ENCODE assay signal across 8 mouse cellular contexts in the genomic region with DNA sequence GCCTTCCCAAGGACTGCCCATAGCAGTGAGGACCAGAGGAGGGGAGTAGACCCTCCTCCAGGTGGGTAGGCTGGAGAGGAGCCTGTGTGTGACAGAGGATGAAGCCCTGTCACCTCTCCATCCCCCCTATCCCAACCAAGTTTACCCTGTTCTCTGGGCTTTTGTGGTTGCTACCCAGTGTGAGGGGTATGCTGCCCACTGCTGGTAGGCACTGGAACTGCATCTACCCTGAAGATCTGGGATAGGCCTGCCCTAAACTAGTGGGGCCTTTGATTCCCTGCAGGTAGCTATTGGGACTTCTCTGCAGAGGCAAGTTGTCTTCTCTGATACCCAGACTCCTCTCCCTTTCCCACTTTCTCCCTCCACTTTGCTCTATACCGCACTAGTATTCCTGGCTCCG. TPM values are rescaled to one million over a fixed set of nuclear protein-coding genes. Genes with fewer than 3 reads are reported as not detected.
A peak's percentile ranks its signal among the peaks of the same experiment; 100 is the strongest.
DNase-seq lines count a peak whose midpoint lies in the region; ATAC-seq and TF ChIP-seq lines count a peak whose summit lies in the region.

No protein-coding gene starts in this region.

- no peak overlapping the region for H3K4me2 ChIP-seq in forebrain, embryonic 11.5 days (ENCODE audit: low read depth, low read length, severe bottlenecking)
- no peak overlapping the region for H3K4me2 ChIP-seq in forebrain, embryonic 12.5 days

- H3K4me1 ChIP-seq in forebrain, embryonic 11.5 days (replicated peaks; ENCODE audit: control insufficient read depth, insufficient read depth, low read length) = no peaks in the 10 kb centered on the region
- no peaks in the 10 kb centered on the region for H3K4me1 ChIP-seq in forebrain, embryonic 12.5 days
- no peaks in the 10 kb centered on the region for H3K4me1 ChIP-seq in ES-Bruce4 (ENCODE audit: control insufficient read depth, insufficient read depth, low read length)

- peak; percentile 90 for DNase-seq in forebrain, embryonic 11.5 days (ENCODE audit: low spot score)
- DNase-seq in cerebellum, postnatal 25 days = peak; percentile 86 to 89
- peak; percentile 63 to 73 for DNase-seq in layer of hippocampus, postnatal 36 days
- DNase-seq in splenic B cell, adult 2 months (ENCODE audit: low read depth, low spot score) = peak; percentile 73

- no peaks in the 10 kb centered on the region for H3K9me3 ChIP-seq in forebrain, embryonic 11.5 days (ENCODE audit: control insufficient read depth, low read length)
- H3K9me3 ChIP-seq in forebrain, embryonic 12.5 days = no peaks in the 10 kb centered on the region
- no peaks in the 10 kb centered on the region for H3K9me3 ChIP-seq in ES-Bruce4 (replicated peaks; ENCODE audit: control insufficient read depth, insufficient read depth, low read length, poor library complexity, severe bottlenecking)

- no peak overlapping the region for H3K27ac ChIP-seq in forebrain, embryonic 11.5 days (ENCODE audit: low read depth, low read length)
- H3K27ac ChIP-seq in forebrain, embryonic 12.5 days = no peak overlapping the region
- H3K27ac ChIP-seq in ES-Bruce4 (ENCODE audit: insufficient read depth, low read length) = no peak overlapping the region

- no peaks in the 10 kb centered on the region for H3K27me3 ChIP-seq in forebrain, embryonic 11.5 days (ENCODE audit: control insufficient read depth, insufficient read depth, low read length)
- H3K27me3 ChIP-seq in forebrain, embryonic 12.5 days = peaks cover 6% of the 10 kb centered on the region; the same call in 1 of the 2 replicates
- no peaks in the 10 kb centered on the region for H3K27me3 ChIP-seq in ES-Bruce4 (ENCODE audit: control insufficient read depth, insufficient read depth, low read length, poor library complexity, severe bottlenecking)
- H3K27me3 ChIP-seq in splenic B cell, adult 2 months (ENCODE audit: control insufficient read depth, insufficient read depth, low read length, poor library complexity, severe bottlenecking) = no peaks in the 10 kb centered on the region

- TF ChIP-seq CTCF in ES-Bruce4 (IDR thresholded peaks at IDR 0.05; ENCODE audit: low read depth, low read length) = peak; percentile 99

- no peak for TF ChIP-seq POLR2A in ES-Bruce4 (IDR thresholded peaks at IDR 0.05; ENCODE audit: insufficient read depth, low read length)

- TF ChIP-seq EP300 in ES-Bruce4 (IDR thresholded peaks at IDR 0.05; ENCODE audit: insufficient read depth, low read depth, low read length) = no peak

- WGBS in forebrain, embryonic 11.5 days = 56% methylated on average over 2 of the region's 2 CpGs
- WGBS in forebrain, embryonic 12.5 days = 62% methylated on average over 2 of the region's 2 CpGs

- H3K4me3 ChIP-seq in forebrain, embryonic 11.5 days (ENCODE audit: low read depth, low read length) = no peak overlapping the region
- H3K4me3 ChIP-seq in forebrain, embryonic 12.5 days (replicated peaks) = no peak overlapping the region
- H3K4me3 ChIP-seq in ES-Bruce4 (ENCODE audit: low read depth, low read length) = no peak overlapping the region

- 0 out of 2 replicates have a peak, but pooled peaks have one; percentile 36 for ATAC-seq in forebrain, embryonic 11.5 days (replicated peaks; ENCODE audit: low FRiP score)
- no peak for ATAC-seq in forebrain, embryonic 12.5 days (ENCODE audit: low FRiP score)
- peak; percentile 55 for ATAC-seq in granulocyte monocyte progenitor cell, adult 5-6 weeks (replicated peaks; ENCODE audit: poor library complexity, severe bottlenecking)
- ATAC-seq in megakaryocyte progenitor cell, adult 5-6 weeks (replicated peaks; ENCODE audit: poor library complexity) = peak; percentile 78

- H3K36me3 ChIP-seq in forebrain, embryonic 11.5 days (ENCODE audit: control insufficient read depth, insufficient read depth, low read length) = no peaks in the 10 kb centered on the region
- H3K36me3 ChIP-seq in forebrain, embryonic 12.5 days (replicated peaks) = no peaks in the 10 kb centered on the region
- H3K36me3 ChIP-seq in ES-Bruce4 (ENCODE audit: control insufficient read depth, insufficient read depth, low read length, poor library complexity, severe bottlenecking) = no peaks in the 10 kb centered on the region
- H3K36me3 ChIP-seq in splenic B cell, adult 2 months (ENCODE audit: control insufficient read depth, insufficient read depth, low read length, poor library complexity, severe bottlenecking) = no peaks in the 10 kb centered on the region

- H3K9ac ChIP-seq in forebrain, embryonic 11.5 days (ENCODE audit: low read length) = no peak overlapping the region
- H3K9ac ChIP-seq in forebrain, embryonic 12.5 days = no peak overlapping the region
- no peak overlapping the region for H3K9ac ChIP-seq in ES-Bruce4 (ENCODE audit: low read depth, poor library complexity, severe bottlenecking)

RNA-seq across cellular contexts. Expression of a gene that starts 22.6 kb away (rescaled TPM):
- 1.4 and 2.1 TPM in 2 replicates for polyA plus RNA-seq in forebrain, embryonic 11.5 days (2014; fragmentation: Nextera tagmentation; extraction: Ambion mirVana)
- 0.82 and 1.2 TPM in 2 replicates for polyA plus RNA-seq in forebrain, embryonic 12.5 days (2016; fragmentation: Nextera tagmentation; extraction: Ambion mirVana)
- polyA plus RNA-seq in ES-Bruce4 (2011; ENCODE audit: insufficient read depth, insufficient read length, low read depth, missing spikeins) = 15.5 and 16.8 TPM in 2 replicates
- total RNA-seq in granulocyte monocyte progenitor cell, adult 5-6 weeks (2014; fragmentation: Nextera tagmentation) = 1.7 and 3.4 TPM in 2 replicates
- total RNA-seq in granulocyte monocyte progenitor cell, adult 5-6 weeks (2017) = 5.5 and 7.9 TPM in 2 replicates
- total RNA-seq in layer of hippocampus, postnatal 36 days (2021) = 10 to 100 TPM; 34.7 to 36.9 TPM
- 12.2 and 21.6 TPM in 2 replicates for total RNA-seq in megakaryocyte progenitor cell, adult 5-6 weeks (2015)
- total RNA-seq in megakaryocyte progenitor cell, adult 5-6 weeks (2017) = 9.9 and 20.3 TPM in 2 replicates
